11 mouse cellular contexts compared by ENCODE assay signal in genomic region chr12:105529545-105529944, GRCm38 (mm10). TPM values are rescaled to one million over a fixed set of nuclear protein-coding genes. Genes with fewer than 3 reads are reported as not detected.
DNase-seq lines count a peak whose midpoint lies in the region; ATAC-seq lines count a peak whose summit lies in the region.
"Had no signal": no experiment of that assay in that cellular context is flagged by ENCODE, and none has a peak within 500 bp of the region (broad histone marks: within the 10 kb centered on the region; RNA-seq: fewer than 3 reads in every experiment).

No protein-coding gene starts in this region.

- ATAC-seq in kidney, embryonic 15.5 days (replicated peaks; ENCODE audit: low FRiP score), result no peak
- ATAC-seq in activated CD4-positive, CD25-positive, alpha-beta regulatory T cell, adult 4 months, result no peak

- no peak overlapping the region for H3K9ac ChIP-seq in kidney, embryonic 15.5 days
- H3K9ac ChIP-seq: liver, embryonic 14.5 days had no signal

- peaks cover 19% of the 10 kb centered on the region; the same call in 1 of the 2 replicates for H3K4me1 ChIP-seq in kidney, embryonic 15.5 days

- no peaks in the 10 kb centered on the region for H3K36me3 ChIP-seq in kidney, embryonic 15.5 days

- H3K4me3 ChIP-seq in kidney, embryonic 15.5 days (replicated peaks), result no peak overlapping the region

- no peak overlapping the region for H3K27ac ChIP-seq in kidney, embryonic 15.5 days
- H3K27ac ChIP-seq: liver, embryonic 14.5 days had no signal

- peak; percentile 56 for DNase-seq in kidney, adult 11 months
- peak; percentile 21 for DNase-seq in cerebellum, adult 9-10 months
- DNase-seq in kidney, adult 9 months, result peak; percentile 46
- peak; percentile 70 for DNase-seq in lung, postnatal 14 days
- DNase-seq in urinary bladder, postnatal 25 days (ENCODE audit: low spot score), result no peak
- DNase-seq in testis, postnatal 14 days (ENCODE audit: low spot score), result no peak
- DNase-seq: gastrocnemius, postnatal 10 days; thymus, postnatal 36 days had no signal

- WGBS in kidney, embryonic 15.5 days, result 55% methylated on average over 9 of the region's 9 CpGs

- no peaks in the 10 kb centered on the region for H3K9me3 ChIP-seq in kidney, embryonic 15.5 days (replicated peaks)

- H3K4me2 ChIP-seq in kidney, embryonic 15.5 days, result no peak overlapping the region

- H3K27me3 ChIP-seq in kidney, embryonic 15.5 days, result no peaks in the 10 kb centered on the region

RNA-seq across cellular contexts. Expression of gene Bdkrb2, which starts 33.5 kb away (rescaled TPM):
- 1.1 and 1.6 TPM in 2 replicates for polyA plus RNA-seq in kidney, embryonic 15.5 days (2015; fragmentation: Nextera tagmentation; extraction: Ambion mirVana)
- not detected for polyA plus RNA-seq in activated CD4-positive, CD25-positive, alpha-beta regulatory T cell, adult 4 months (2017; shearing (Covaris generic))
- polyA plus RNA-seq: liver, embryonic 14.5 days had no signal

Comparison
In these comparisons a context has a peak if more than half of its experiments do, and no peak if none do; other contexts are left out.
1. DNase-seq: peak in kidney, adult 11 months (single experiment), cerebellum, adult 9-10 months (single experiment), kidney, adult 9 months (single experiment) and lung, postnatal 14 days (single experiment); none in urinary bladder, postnatal 25 days (single experiment) and testis, postnatal 14 days (single experiment).